Mouse (Mus musculus): ENCODE measurements around the gene Irx5. TPM values are rescaled to one million over a fixed set of nuclear protein-coding genes. Genes with fewer than 3 reads are reported as not detected.

Irx5 gene
- total RNA-seq, 1 experiment: 1.5 TPM

- in situ Hi-C loops (cut with MboI; ENCODE audit: low sequenced_read_pairs in 2 of 2, unreplicated experiment in 2 of 2): no loop called here
- Histone ChIP-seq H3K9me3 (ENCODE audit: control insufficient read depth, insufficient read depth, low read depth, low read length) (no peaks in the 10 kb centered on the region), H3K4me1 (ENCODE audit: control insufficient read depth in 2 of 2, insufficient read depth in 2 of 2, low read length in 2 of 2, poor library complexity in 1 of 2) (no peaks in the 10 kb centered on the region), H3K27ac (ENCODE audit: insufficient read depth, low read depth, low read length, poor library complexity, severe bottlenecking) (no peak overlapping the region), H3K4me3 (ENCODE audit: insufficient read depth in 1 of 2, low read depth in 1 of 2, low read length in 2 of 2, poor library complexity in 1 of 2, severe bottlenecking in 1 of 2) (no peak overlapping the region), H3K36me3 (ENCODE audit: control insufficient read depth, insufficient read depth, low read length, poor library complexity, severe bottlenecking) (no peaks in the 10 kb centered on the region), H3K9ac (ENCODE audit: insufficient read depth, low read depth, low read length, poor library complexity, severe bottlenecking) (no peak overlapping the region)
- no peak for DNase-seq (ENCODE audit: low read depth, low spot score)
- TF ChIP-seq HCFC1 (IDR thresholded peaks at IDR 0.05; ENCODE audit: borderline replicate concordance, insufficient read depth, low read length): no peak
- TF ChIP-seq MAFK (IDR thresholded peaks at IDR 0.05; ENCODE audit: insufficient read depth, low read depth, low read length): no peak
- no peak for TF ChIP-seq ZC3H11A (IDR thresholded peaks at IDR 0.05; ENCODE audit: borderline replicate concordance, low read depth, low read length)
- TF ChIP-seq CHD2 (IDR thresholded peaks at IDR 0.05; ENCODE audit: low read depth, low read length): no peak
- no peak for TF ChIP-seq ZNF384 (IDR thresholded peaks at IDR 0.05; ENCODE audit: low read depth, low read length)
Observed at GRCm38 (mm10) chr8:92336041-92336440, 21.4 kb upstream of the Irx5 start.

- H3K4me1 ChIP-seq (ENCODE audit: control insufficient read depth in 2 of 2, insufficient read depth in 2 of 2, low read length in 2 of 2, poor library complexity in 1 of 2): no peaks in the 10 kb centered on the region
- no peak overlapping the region for H3K9ac ChIP-seq (ENCODE audit: insufficient read depth, low read depth, low read length, poor library complexity, severe bottlenecking)
- in situ Hi-C loops (cut with MboI; ENCODE audit: low sequenced_read_pairs in 2 of 2, unreplicated experiment in 2 of 2): no loop called here
- H3K36me3 ChIP-seq (ENCODE audit: control insufficient read depth, insufficient read depth, low read length, poor library complexity, severe bottlenecking): no peaks in the 10 kb centered on the region; the same call in 1 of the 2 replicates
- H3K27ac ChIP-seq (ENCODE audit: insufficient read depth, low read depth, low read length, poor library complexity, severe bottlenecking): no peak overlapping the region
- TF ChIP-seq ZNF384 (IDR thresholded peaks at IDR 0.05; ENCODE audit: low read depth, low read length): no peak
- no peak for TF ChIP-seq MAFK (IDR thresholded peaks at IDR 0.05; ENCODE audit: insufficient read depth, low read depth, low read length)
- TF ChIP-seq ZC3H11A (IDR thresholded peaks at IDR 0.05; ENCODE audit: borderline replicate concordance, low read depth, low read length): no peak
- H3K9me3 ChIP-seq (ENCODE audit: control insufficient read depth, insufficient read depth, low read depth, low read length): no peaks in the 10 kb centered on the region
- no peak overlapping the region for H3K4me3 ChIP-seq (ENCODE audit: insufficient read depth in 1 of 2, low read depth in 1 of 2, low read length in 2 of 2, poor library complexity in 1 of 2, severe bottlenecking in 1 of 2)
- no peak for DNase-seq (ENCODE audit: low read depth, low spot score)
Observed at GRCm38 (mm10) chr8:92343544-92343943, 13.9 kb upstream of the Irx5 start.

GRCm38 (mm10) chr8:92349898-92350486 lies 7.4 kb upstream of the Irx5 start:
- no peaks in the 10 kb centered on the region; the same call in 1 of the 2 replicates for H3K36me3 ChIP-seq (ENCODE audit: control insufficient read depth, insufficient read depth, low read length, poor library complexity, severe bottlenecking)
- H3K4me3 ChIP-seq (ENCODE audit: insufficient read depth in 1 of 2, low read depth in 1 of 2, low read length in 2 of 2, poor library complexity in 1 of 2, severe bottlenecking in 1 of 2): no peak overlapping the region
- H3K9ac ChIP-seq (ENCODE audit: insufficient read depth, low read depth, low read length, poor library complexity, severe bottlenecking): no peak overlapping the region
- no peak overlapping the region for H3K27ac ChIP-seq (ENCODE audit: insufficient read depth, low read depth, low read length, poor library complexity, severe bottlenecking)
- H3K4me1 ChIP-seq (ENCODE audit: control insufficient read depth in 2 of 2, insufficient read depth in 2 of 2, low read length in 2 of 2, poor library complexity in 1 of 2): no peaks in the 10 kb centered on the region
- no peak for DNase-seq (ENCODE audit: low read depth, low spot score)
- H3K9me3 ChIP-seq (ENCODE audit: control insufficient read depth, insufficient read depth, low read depth, low read length): no peaks in the 10 kb centered on the region
- in situ Hi-C loops (cut with MboI; ENCODE audit: low sequenced_read_pairs in 2 of 2, unreplicated experiment in 2 of 2): loop anchor here (10.0 to 25.0 kb wide), 2 partner anchors 215 to 813 kb away; no protein-coding TSS in a partner anchor
- no peak for TF ChIP-seq HCFC1 (IDR thresholded peaks at IDR 0.05; ENCODE audit: borderline replicate concordance, insufficient read depth, low read length)
- TF ChIP-seq ZNF384 (IDR thresholded peaks at IDR 0.05; ENCODE audit: low read depth, low read length): no peak
- no peak for TF ChIP-seq MAFK (IDR thresholded peaks at IDR 0.05; ENCODE audit: insufficient read depth, low read depth, low read length)
- TF ChIP-seq ZC3H11A (IDR thresholded peaks at IDR 0.05; ENCODE audit: borderline replicate concordance, low read depth, low read length): no peak
- TF ChIP-seq CHD2 (IDR thresholded peaks at IDR 0.05; ENCODE audit: low read depth, low read length): no peak

- in situ Hi-C loops (cut with MboI; ENCODE audit: low sequenced_read_pairs in 2 of 2, unreplicated experiment in 2 of 2): loop anchor here (10.0 to 25.0 kb wide), 2 partner anchors 219 to 816 kb away; no protein-coding TSS in a partner anchor
- TF ChIP-seq ZNF384 (IDR thresholded peaks at IDR 0.05; ENCODE audit: low read depth, low read length) (no peak), MAFK (IDR thresholded peaks at IDR 0.05; ENCODE audit: insufficient read depth, low read depth, low read length) (no peak), CHD2 (IDR thresholded peaks at IDR 0.05; ENCODE audit: low read depth, low read length) (no peak), HCFC1 (IDR thresholded peaks at IDR 0.05; ENCODE audit: borderline replicate concordance, insufficient read depth, low read length) (no peak), ZC3H11A (IDR thresholded peaks at IDR 0.05; ENCODE audit: borderline replicate concordance, low read depth, low read length) (no peak)
- H3K4me3 ChIP-seq (ENCODE audit: insufficient read depth in 1 of 2, low read depth in 1 of 2, low read length in 2 of 2, poor library complexity in 1 of 2, severe bottlenecking in 1 of 2): no peak overlapping the region
- DNase-seq (ENCODE audit: low read depth, low spot score): no peak
- no peak overlapping the region for H3K9ac ChIP-seq (ENCODE audit: insufficient read depth, low read depth, low read length, poor library complexity, severe bottlenecking)
- H3K4me1 ChIP-seq (ENCODE audit: control insufficient read depth in 2 of 2, insufficient read depth in 2 of 2, low read length in 2 of 2, poor library complexity in 1 of 2): peaks cover 0 to 4% of the 10 kb centered on the region in 2 experiments; a peak in 2 of 4 replicates
- no peak overlapping the region for H3K27ac ChIP-seq (ENCODE audit: insufficient read depth, low read depth, low read length, poor library complexity, severe bottlenecking)
- no peaks in the 10 kb centered on the region for H3K36me3 ChIP-seq (ENCODE audit: control insufficient read depth, insufficient read depth, low read length, poor library complexity, severe bottlenecking)
- no peaks in the 10 kb centered on the region for H3K9me3 ChIP-seq (ENCODE audit: control insufficient read depth, insufficient read depth, low read depth, low read length)
Observed at GRCm38 (mm10) chr8:92353405-92353804, 4.0 kb upstream of the Irx5 start.
